Mouse (Mus musculus) macrophage (primary cell): Measurements from ENCODE around the gene AI661453. TPM values are rescaled to one million over a fixed set of nuclear protein-coding genes. Genes with fewer than 3 reads are reported as not detected.
"Not testable (repeated sequence)": the region's sequence is repeated elsewhere in the genome, so short reads cannot be mapped to it uniquely, and the experiment has no call there.

Source experiments
- H3K27ac ChIP-seq: fragments of 350-480 bp; formaldehyde crosslinking; 2 replicates; pipeline ENCODE4 v1.9.0; 2021
- H3K36me3 ChIP-seq: fragments of 350-480 bp; formaldehyde crosslinking; 2 replicates; pipeline ENCODE4 v1.9.0; 2021; ENCODE audit errors: inconsistent target
- H3K4me3 ChIP-seq: fragments of 350-480 bp; formaldehyde crosslinking; 2 replicates; pipeline ENCODE4 v1.9.0; 2021; ENCODE audit errors: inconsistent target
- H3K79me2 ChIP-seq: fragments of 350-480 bp; formaldehyde crosslinking; 2 replicates; pipeline ENCODE4 v1.9.0; 2021; ENCODE audit errors: inconsistent target
- WGBS: methylation state at CpG from one replicate; pipeline ENCODE4 v1.1.7; 2026; ENCODE audit warnings: inconsistent platforms; ENCODE audit not compliant: missing documents; 5-methylcytosine and 5-hydroxymethylcytosine counted together
- polyA plus RNA-seq: library from polyadenylated mRNA; stranded (reverse); fragments of 250-400 nt; gene quantifications from 3 replicates; pipeline ENCODE4 v1.2.4, GENCODE M21; 2018; ENCODE audit warnings: inconsistent platforms

AI661453 gene
- polyA plus RNA-seq, 1 experiment from 2014 or later: 0.55 TPM

GRCm38 (mm10) chr17:47490791-47491190 lies 54.4 kb downstream of the AI661453 start:
- Histone ChIP-seq H3K36me3 (peaks cover 75% of the 10 kb centered on the region), H3K27ac (no peak overlapping the region), H3K4me3 (no peak overlapping the region), H3K79me2 (no peaks in the 10 kb centered on the region)
- WGBS: 90% methylated on average over 9 of the region's 9 CpGs

DNA sequence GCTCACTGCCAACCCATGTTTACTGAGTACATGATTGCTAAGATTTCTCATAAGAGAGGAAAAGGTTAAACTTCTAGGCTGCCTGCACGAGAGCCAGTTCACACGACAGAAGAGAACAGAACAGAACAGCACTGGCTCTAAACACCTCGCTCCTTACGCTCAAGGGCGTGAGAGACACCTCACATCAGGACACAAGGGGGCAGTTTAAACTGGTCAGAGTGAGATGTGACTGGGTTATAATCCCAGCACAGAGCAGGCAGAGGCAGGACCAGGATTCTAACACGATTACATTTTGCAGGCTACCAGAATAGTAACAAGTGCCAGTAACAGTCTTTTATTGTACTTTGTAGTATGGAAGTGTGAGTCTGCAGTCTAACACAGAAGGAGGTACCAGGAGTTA lies 56.3 kb downstream of the AI661453 start:
- no peak overlapping the region for H3K4me3 ChIP-seq

DNA sequence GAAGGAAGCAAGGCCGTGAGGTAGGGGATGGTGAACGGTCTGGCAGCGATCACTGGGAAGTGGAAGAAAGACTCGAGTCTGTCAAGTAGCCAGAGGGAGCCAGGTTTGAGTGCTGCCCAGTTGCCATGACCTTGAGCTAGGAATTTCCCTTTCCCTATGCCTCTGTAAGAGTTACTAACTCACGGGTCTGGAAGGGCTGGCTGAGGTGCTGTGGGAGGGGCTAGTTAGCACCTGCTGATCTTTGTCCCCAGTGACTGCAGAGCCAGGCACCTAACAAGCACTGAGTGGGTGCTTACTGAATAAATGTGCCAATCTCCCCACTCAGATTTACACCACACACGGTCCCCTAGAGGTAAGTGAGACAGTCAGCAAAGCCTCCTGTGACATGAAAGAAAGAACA lies 57.2 kb downstream of the AI661453 start:
- no peak overlapping the region for H3K4me3 ChIP-seq
- 87% methylated on average over 6 of the region's 6 CpGs for WGBS
- no peak overlapping the region for H3K27ac ChIP-seq
- H3K36me3 ChIP-seq: peaks cover 89% of the 10 kb centered on the region
- no peaks in the 10 kb centered on the region for H3K79me2 ChIP-seq

More for the DNA sequence above, 56.3 kb downstream of the AI661453 start:
- Histone ChIP-seq H3K27ac (no peak overlapping the region), H3K36me3 (peaks cover 88% of the 10 kb centered on the region), H3K79me2 (no peaks in the 10 kb centered on the region)
- 87% methylated on average over 6 of the region's 6 CpGs for whole genome bisulfite sequencing

- WGBS: 97% methylated on average over 11 of the region's 11 CpGs
- Histone ChIP-seq H3K4me3 (no peak overlapping the region), H3K79me2 (no peaks in the 10 kb centered on the region), H3K27ac (no peak overlapping the region), H3K36me3 (peaks cover 84% of the 10 kb centered on the region)
Observed at GRCm38 (mm10) chr17:47494132-47494531, 57.7 kb downstream of the AI661453 start.

- peak overlapping the region; percentile 76 for H3K27ac ChIP-seq
- WGBS: 6% methylated on average over 11 of the region's 11 CpGs
- peaks cover 17% of the 10 kb centered on the region for H3K79me2 ChIP-seq
- H3K36me3 ChIP-seq: peaks cover 14% of the 10 kb centered on the region
- H3K4me3 ChIP-seq: peak overlapping the region; percentile 58
Observed at GRCm38 (mm10) chr17:47501531-47501930, 65.1 kb downstream of the AI661453 start.

DNA sequence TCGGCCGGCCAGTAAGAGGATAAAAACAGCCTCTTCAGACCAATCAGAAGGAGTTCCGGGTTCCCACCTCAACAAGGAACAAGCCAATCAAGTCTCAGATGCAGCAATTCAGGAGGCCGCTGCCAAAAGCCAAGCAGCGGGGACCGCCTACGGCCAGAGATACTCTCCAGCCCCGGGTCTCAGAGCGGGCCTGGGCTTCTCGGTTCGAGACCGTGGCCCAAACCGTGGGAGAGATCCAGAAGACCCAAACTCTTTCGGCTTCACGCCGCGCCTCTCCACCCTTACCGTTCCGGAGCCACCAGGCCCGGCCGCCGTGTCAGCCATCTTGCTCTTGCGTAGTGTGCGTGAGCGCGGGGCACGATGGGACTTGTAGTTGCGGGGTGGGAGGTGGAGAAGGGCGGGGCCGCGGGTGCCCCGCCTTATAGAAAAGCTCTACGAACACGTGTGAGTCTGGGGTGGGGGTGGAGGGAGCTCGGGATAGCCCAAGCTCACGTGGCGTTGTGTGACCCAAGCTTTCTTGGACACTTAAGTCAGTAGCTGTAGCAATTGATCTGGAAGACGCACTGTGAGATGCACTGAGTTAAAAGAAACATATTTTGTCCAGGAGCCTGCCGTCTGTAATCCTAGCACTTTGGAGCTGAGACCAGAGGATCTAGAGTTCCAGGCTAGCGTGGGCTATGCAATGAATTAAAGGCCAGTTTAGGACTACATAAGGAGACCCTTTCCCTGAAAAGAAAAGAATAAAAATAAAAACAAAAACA lies 65.7 kb downstream of the AI661453 start, which contains the start of gene Taf8:
Gene Taf8 (minus strand): TSS at position 347 of the 761 bp plus-strand sequence.
- Histone ChIP-seq H3K4me3 (peak within 1 kb of the TSS; percentile 58), H3K36me3 (peaks cover 10% of the 10 kb centered on the region; the same call in 1 of the 2 replicates), H3K79me2 (peaks cover 17% of the 10 kb centered on the region), H3K27ac (peak within 1 kb of the TSS; percentile 76)
- WGBS: 2% methylated on average over 35 of the region's 40 CpGs

- not testable (repeated sequence) for H3K36me3 ChIP-seq, H3K27ac ChIP-seq, H3K4me3 ChIP-seq
- peaks cover 17% of the 10 kb centered on the region for H3K79me2 ChIP-seq
- 81% methylated on average over 5 of the region's 6 CpGs for WGBS
Observed at GRCm38 (mm10) chr17:47502707-47503045, 66.3 kb downstream of the AI661453 start.

GRCm38 (mm10) chr17:47503689-47504088 lies 67.3 kb downstream of the AI661453 start:
- H3K36me3 ChIP-seq: no peaks in the 10 kb centered on the region; the same call in 1 of the 2 replicates
- no peak overlapping the region for H3K4me3 ChIP-seq
- no peak overlapping the region for H3K27ac ChIP-seq
- H3K79me2 ChIP-seq: peaks cover 17% of the 10 kb centered on the region

GRCm38 (mm10) chr17:47504228-47504627 lies 67.8 kb downstream of the AI661453 start:
- Histone ChIP-seq H3K27ac (no peak overlapping the region), H3K36me3 (no peaks in the 10 kb centered on the region; the same call in 1 of the 2 replicates), H3K4me3 (no peak overlapping the region), H3K79me2 (peaks cover 17% of the 10 kb centered on the region)
- WGBS: 68% methylated on average over 5 of the region's 5 CpGs

GRCm38 (mm10) chr17:47504941-47505346 lies 68.5 kb downstream of the AI661453 start, which contains the start of gene Ccnd3:
Gene Ccnd3 (plus strand): TSS chr17:47505051.
- Histone ChIP-seq H3K27ac (no peak within 1 kb of the TSS), H3K36me3 (no peaks in the 10 kb centered on the region; the same call in 1 of the 2 replicates), H3K4me3 (peak within 1 kb of the TSS; percentile 1; the same call in 1 of the 2 replicates), H3K79me2 (peaks cover 17% of the 10 kb centered on the region)
- WGBS: 1% methylated on average over 22 of the region's 22 CpGs

- no peaks in the 10 kb centered on the region; the same call in 1 of the 2 replicates for H3K36me3 ChIP-seq
- no peak overlapping the region for H3K27ac ChIP-seq
- whole genome bisulfite sequencing: 52% methylated on average over 2 of the region's 2 CpGs
- peaks cover 11% of the 10 kb centered on the region for H3K79me2 ChIP-seq
- H3K4me3 ChIP-seq: no peak overlapping the region
Observed at GRCm38 (mm10) chr17:47505566-47505965, 69.2 kb downstream of the AI661453 start.

DNA sequence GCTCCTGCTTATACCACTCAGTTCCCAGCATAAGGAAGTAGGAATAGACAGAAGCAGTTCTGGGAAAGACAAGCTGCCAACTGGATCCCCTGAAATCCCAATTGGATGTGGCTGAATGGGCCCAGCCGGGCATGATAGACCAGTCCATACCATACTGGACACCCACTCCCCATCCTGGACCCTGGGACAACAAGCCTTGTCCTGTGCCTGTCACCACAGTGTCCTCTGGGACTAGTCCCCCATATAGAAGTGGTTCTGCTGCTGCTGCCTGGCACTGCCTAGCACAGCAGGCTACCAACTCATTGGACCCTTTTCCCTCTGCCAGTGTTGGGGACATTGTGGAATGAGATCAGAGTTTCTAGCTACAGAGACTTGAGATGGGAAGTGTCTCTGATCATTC lies 69.6 kb downstream of the AI661453 start:
- no peak overlapping the region for H3K4me3 ChIP-seq
- H3K27ac ChIP-seq: no peak overlapping the region
- 71% methylated on average over 1 of the region's 1 CpGs for WGBS
- no peaks in the 10 kb centered on the region for H3K36me3 ChIP-seq
- peaks cover 6% of the 10 kb centered on the region for H3K79me2 ChIP-seq

- 87% methylated on average over 4 of the region's 4 CpGs for WGBS
- H3K4me3 ChIP-seq: no peak overlapping the region
- no peak overlapping the region for H3K27ac ChIP-seq
- H3K79me2 ChIP-seq: no peaks in the 10 kb centered on the region; the same call in 1 of the 2 replicates
- no peaks in the 10 kb centered on the region for H3K36me3 ChIP-seq
Observed at GRCm38 (mm10) chr17:47506697-47507096, 70.3 kb downstream of the AI661453 start.

DNA sequence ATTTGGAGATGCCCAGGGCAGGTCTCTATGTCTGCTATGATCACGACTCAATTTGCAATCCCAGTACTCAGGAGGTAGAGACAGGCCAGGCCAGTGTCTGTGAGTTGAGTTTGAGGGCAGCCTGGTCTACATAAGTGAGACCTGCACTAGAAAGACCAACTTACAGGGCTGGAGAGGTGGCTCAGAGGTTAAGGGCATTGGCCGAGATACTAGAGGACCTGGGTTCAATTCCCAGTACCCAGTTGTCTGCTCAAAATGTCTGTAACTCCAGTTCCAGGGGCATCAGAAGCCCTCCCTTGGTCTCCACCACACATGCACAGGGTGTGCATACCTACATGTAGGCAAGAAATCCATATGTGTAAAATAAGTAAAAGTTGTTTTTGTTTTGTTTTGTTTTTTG lies 71.1 kb downstream of the AI661453 start:
- Histone ChIP-seq H3K27ac (no peak overlapping the region), H3K79me2 (no peaks in the 10 kb centered on the region), H3K4me3 (no peak overlapping the region), H3K36me3 (no peaks in the 10 kb centered on the region)
- WGBS: 41% methylated on average over 2 of the region's 2 CpGs

DNA sequence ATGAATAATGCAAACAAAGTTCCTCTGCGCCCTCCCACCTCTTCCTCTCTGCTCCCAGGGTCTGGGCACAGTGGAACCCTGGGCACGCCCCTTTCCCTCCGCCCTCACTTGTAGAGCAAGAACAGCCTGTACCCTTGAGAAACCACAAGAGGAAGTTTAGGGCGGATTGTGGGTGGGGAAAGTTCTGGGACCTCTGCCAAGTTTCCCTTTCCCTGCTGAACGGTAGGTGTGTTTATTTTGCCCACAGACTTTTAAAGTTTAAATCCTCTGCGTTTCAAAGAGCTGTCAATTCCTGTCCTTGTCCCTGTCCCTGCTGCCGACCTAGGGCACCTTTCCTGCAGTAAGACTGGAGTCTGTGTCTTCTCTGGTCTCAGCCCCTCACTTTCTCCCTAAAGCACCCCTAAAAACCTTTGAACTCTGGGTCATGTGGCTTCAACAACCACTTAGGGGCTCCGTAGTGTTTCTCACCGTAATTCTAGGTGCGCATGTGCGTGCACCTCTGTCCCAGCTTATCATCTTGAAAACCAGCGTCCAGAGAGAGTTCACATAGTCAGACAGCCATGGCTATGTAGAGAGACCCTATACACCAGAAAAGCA lies 71.7 kb downstream of the AI661453 start:
- H3K79me2 ChIP-seq: no peaks in the 10 kb centered on the region
- peak overlapping the region; percentile 80 for H3K27ac ChIP-seq
- H3K36me3 ChIP-seq: no peaks in the 10 kb centered on the region
- peak overlapping the region; percentile 31 for H3K4me3 ChIP-seq
- WGBS: under 1% methylated on average over 12 of the region's 12 CpGs
